Mouse (Mus musculus) kidney, postnatal 4 days (tissue): ENCODE data around the gene Myrip.
"Not testable (repeated sequence)": the region's sequence is repeated elsewhere in the genome, so short reads cannot be mapped to it uniquely, and the experiment has no call there.

ENCODE experiments used
- DNase-seq, 2 experiments: peaks; one replicate each; pipeline ENCODE4 v3.0.0; 2021; ENCODE audit warnings: mixed read lengths in 2 of 2

Myrip gene

GRCm38 (mm10) chr9:120301213-120301612 lies at the start of gene Myrip:
Myrip (plus strand) TSS chr9:120301513.
- DNase-seq = not testable (repeated sequence)

DNA sequence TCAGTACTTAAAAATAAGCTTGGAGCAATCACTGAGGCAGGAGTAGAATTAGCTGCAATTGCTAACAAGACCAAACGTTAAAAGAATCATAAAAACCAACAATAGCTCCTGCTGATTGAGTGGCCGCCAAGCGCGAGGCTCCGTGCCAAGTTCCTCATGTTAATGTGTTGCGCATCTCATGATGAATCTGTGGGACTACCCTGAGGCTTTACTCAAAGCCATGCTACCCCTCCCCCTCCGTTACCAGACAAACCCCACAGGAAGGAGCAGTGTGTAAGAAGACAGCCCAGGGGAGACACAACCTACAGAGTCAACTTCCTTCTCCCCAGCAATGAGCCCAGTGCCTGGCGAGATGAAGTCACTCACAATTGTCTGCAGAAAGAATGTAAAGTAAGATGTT lies 41.5 kb upstream of the Myrip start:
- peak; percentile 50 to 58 for DNase-seq

- DNase-seq = no peak
Measured at GRCm38 (mm10) chr9:120263994-120264393, 37.3 kb upstream of the Myrip start.

- DNase-seq = peak in 1 of 2 experiments; percentile 23
Measured at GRCm38 (mm10) chr9:120273083-120273482, 28.2 kb upstream of the Myrip start.

GRCm38 (mm10) chr9:120275226-120275625 lies 26.1 kb upstream of the Myrip start:
- DNase-seq = peak in 1 of 2 experiments; percentile 24

DNA sequence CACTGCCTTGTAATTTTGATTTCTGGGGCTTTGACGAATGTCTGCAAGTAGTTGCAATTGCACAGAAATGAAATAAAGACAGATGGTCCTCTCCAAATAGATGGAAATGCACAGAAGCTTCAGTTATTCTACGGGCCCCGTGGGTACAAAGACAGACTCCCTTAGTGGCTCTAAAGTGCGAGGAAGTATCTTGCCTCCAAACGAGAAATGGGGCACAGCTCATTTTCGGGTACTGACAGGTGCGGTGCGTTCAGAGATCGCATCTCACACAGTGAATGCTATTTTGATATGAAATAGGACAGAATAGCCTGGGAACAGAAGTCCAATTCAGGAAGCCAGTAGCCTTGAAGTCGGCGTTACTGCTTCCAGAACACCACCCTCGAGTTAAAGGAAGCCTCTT lies 20.2 kb upstream of the Myrip start:
- no peak for DNase-seq

- DNase-seq = peak; percentile 11 to 23
Measured at GRCm38 (mm10) chr9:120282461-120283047, 18.8 kb upstream of the Myrip start.

GRCm38 (mm10) chr9:120283556-120283955 lies 17.8 kb upstream of the Myrip start:
- DNase-seq = no peak

DNA sequence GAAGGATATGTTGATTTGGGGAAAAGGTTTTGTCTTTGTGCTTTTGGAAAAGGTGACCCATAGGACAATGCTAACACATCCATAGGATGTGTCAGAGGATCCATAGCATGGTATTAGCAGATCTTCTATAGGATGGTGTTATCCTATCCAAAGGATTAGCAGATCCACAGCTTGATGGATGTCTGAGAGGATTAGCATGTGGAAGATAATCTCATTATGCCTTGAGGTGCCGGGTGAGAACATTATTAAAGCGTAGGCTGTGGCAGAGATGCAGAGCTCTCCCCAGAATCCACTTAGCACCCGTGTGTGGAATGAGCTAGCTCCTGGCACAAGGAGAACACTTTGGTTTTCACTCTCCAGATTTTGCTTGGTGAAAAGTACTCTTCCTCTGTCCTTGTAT lies 13.3 kb upstream of the Myrip start:
- no peak for DNase-seq

GRCm38 (mm10) chr9:120290375-120290774 lies 10.9 kb upstream of the Myrip start:
- DNase-seq = no peak

GRCm38 (mm10) chr9:120292488-120292887 lies 8.8 kb upstream of the Myrip start:
- DNase-seq = no peak

GRCm38 (mm10) chr9:120295527-120295926 lies 5.8 kb upstream of the Myrip start:
- peak in 1 of 2 experiments; percentile 31 for DNase-seq

- no peak for DNase-seq
Measured at GRCm38 (mm10) chr9:120296938-120297337, 4.4 kb upstream of the Myrip start.

DNA sequence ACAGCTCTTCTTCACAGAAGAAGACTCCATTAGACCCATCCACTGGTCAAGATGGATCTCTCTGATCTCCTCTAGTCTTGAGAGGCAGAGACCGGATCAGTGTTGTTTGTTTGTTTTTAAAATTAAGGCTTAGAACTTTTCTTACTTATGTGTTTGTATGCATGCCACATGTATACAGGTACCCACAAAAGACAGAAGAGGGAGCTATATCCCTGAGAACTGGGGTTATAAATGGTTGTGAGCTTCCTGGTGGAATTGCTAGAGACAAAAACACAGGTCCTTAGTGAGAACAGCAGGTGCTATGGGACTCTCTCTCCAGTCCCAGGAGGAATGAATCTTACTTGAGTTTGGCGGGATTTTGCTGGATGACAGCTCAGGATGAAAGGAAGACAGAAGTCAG lies 1.9 kb upstream of the Myrip start:
- DNase-seq = no peak

DNA sequence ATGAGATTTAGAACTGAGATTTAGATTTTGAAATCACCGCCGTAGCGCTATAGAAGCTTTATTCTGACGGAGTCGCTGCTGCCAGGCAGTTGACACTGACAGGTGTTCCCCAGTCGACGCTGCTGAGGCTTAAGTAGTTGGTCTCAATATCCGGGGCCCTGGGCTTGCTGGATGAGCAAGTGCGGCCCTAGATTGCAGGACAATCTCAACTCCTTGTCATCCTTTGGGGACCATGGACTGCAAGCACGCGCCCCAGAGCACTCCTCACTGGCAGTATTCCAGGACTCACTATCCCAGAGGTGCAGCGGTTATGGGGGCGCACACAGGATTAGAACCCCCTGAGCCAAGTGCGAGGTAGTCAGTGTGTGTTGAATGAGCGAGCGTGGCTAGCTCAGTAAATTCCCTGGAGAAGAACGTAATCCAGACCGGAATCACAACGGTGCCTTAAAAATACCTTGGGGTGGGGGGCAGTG lies 1.7 kb downstream of the Myrip start:
- DNase-seq = no peak

- peak; percentile 39 to 58 for DNase-seq
Measured at GRCm38 (mm10) chr9:120303453-120304299, 2.4 kb downstream of the Myrip start.

DNA sequence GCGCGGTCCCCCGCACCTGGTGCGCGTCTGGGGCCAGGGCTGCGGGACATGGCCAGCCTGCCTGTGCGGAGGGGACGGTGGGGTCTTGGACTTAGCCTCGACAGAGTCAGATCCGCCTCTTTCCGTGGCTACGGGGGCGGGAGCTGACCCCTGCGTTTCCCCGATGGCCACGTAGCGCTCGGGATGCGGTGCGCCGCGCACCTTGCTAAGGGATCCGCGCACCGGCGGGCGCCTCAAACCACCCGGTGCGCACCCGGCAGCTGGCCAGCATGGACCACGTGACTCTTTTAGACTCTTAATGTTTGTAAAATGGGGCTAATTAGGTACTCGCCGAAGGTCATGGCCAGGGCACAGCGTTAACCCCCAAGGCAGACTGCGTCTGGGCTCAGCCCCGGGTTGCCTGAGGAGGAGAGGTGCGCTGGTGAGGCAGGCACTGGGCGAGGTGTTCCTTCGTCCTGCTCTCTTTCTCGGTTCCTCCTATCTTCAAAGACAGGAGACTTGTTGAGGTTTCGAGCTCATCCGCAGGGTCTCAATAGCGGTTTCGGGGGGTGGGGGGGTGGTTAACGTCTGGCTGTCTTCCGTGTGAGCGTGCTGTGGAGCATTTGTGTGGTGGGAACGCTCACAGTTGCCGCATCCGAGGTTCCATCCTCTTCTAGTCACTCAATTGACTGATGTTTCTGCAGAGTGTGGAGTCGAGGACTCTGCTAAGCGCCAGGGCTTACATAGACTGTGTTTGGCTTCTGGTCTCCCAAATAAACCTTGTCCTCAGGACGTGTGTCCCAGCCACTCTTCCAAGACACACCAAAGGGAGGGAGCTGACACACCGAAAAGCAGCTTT lies 3.2 kb downstream of the Myrip start:
- DNase-seq = peak; percentile 14 to 34

DNA sequence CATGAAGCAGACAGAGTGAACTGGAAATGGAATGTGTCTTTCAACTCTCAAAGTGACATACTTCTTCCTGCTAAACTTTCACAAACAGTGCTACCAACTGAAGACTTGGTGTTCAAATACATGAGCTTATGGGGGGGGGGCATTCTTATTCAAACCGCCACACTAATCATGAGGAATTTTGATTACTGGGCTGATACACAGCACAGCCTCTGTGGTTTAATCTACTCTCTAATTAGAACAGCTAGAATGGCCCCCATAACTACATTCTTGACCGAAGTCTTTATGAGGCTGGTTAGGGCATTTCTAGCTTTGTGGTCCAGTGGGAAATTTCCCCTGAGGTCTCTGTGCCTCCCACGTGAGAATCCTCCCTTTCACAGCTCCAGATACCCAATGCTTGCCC lies 13.9 kb downstream of the Myrip start:
- DNase-seq = no peak

DNA sequence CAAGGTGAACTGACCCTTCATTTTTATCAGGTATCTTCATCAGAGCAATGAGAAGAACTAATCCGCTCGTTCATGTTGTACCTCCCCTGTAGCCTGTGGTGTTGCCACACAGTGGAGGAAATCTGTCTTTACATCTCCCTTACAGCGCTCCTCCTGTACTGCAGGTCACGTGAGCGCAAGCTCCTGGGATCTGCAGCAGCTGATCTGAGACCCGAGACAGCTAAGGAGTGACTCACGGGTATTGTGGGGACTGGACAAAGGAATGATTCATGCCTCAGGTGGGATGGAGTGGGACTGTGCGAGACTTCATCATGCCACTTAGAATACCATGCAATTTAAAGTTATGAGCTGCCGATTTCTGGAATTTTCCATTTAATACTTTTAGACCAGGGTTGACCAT lies 17.8 kb downstream of the Myrip start:
- no peak for DNase-seq

DNA sequence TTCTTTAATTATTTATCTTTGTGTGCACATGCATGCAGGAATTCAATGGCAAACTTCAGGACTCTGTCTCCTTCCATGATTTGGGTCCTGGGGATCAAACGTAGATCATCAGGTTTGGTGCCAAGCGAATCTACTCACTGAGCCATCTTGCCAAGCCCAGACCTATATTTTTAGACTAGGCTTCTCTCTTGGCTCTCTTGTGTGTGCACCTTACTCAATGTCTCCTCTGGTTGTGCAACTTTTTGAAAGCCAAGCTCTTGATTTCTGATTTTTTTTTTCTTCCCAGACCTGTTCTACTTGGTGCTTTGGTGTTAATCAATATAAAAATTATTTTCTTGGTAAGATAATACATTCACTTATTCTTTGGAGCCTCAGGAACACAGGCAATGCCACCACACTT lies 19.3 kb downstream of the Myrip start:
- DNase-seq = no peak

DNA sequence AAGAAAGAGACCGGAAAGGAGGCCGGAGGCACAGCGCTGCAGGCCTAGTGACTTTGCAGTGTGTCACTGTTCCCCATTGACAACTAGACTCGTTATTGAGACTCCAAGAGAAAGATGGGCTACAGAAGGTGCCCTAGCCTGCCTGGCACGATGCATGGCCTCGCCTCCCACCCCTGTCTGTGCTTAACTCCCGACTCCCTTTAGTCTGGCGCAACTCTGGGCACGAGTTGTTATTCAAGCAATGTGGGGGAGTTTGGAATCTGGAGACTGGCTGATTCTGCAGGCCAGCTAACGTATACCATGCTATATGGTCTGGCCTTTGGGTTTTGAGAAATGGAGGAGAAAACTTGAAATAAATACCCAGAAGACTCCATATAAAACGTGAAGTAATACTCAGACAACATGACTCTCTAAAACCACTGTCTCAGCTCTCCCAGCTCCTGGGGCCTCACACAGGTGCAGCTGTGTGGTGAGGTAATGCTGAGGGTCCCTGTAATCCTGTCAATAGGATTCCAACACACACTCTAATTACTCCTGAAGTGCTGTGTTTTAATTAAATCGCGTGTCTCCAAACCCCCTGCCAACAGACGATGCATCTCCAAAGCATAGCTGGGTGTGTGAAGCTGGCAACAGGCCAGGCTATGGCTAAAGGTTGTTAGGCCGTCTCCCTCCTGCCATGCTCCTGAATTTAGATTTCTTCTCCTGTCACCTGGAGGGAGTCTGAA lies 21.6 kb downstream of the Myrip start:
- DNase-seq = peak in 1 of 2 experiments; percentile 32

DNA sequence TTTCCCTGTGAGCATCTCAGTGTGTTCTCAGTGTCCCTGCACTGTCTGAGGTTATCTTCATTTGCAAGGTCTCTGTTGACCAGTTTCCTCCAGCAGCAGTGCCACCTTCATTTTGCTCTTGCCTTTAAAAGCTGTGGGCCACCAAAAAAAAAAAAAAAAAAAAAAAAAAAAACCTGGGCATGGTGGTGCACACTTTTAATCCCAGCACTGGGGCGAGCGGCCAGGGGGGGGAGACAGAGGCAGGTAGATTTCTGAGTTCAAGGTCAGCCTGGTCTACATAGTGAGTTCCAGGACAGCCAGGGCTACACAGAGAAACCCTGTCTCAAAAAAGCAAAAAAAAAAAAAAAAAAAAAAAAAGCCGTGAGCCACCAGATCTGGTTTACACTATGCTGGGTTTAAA lies 29.7 kb downstream of the Myrip start:
- not testable (repeated sequence) for DNase-seq

DNA sequence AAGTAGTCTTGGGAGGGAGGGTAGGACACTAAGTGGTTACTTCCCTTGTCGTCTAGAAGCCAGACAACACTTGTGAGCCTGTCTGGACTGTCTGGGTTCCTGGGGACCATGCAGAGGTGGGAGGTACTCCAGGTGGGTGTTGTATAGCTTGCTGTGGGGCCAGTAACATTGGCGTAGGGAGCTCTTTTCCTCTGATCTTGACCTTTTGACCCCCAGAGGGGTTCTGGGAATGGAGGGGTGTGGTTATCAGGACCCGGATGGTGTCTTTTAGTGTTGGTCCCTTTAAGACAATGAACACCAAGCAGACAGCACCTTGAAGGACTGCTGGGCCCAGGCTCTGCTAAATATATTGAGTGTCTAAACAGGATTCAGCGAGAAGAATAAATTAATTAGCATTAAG lies 36.9 kb downstream of the Myrip start:
- DNase-seq = no peak
